Mouse (Mus musculus) limb, embryonic 14.5 days (tissue): ENCODE measurements at regions not wholly inside any gene's neighbourhood (a gene's known extent, or its start where the extent isn't known, plus 50 kb on each side); places are given as distances from the start of the nearest gene placed in this dataset.
A peak's percentile ranks its signal among the peaks of the same experiment; 100 is the strongest.

Source experiments
- ATAC-seq: fragments of 200-750 bp; cut with Nextera tagmentation; 2 replicates; pipeline ENCODE4 v1.8.0; 2017; ENCODE audit warnings: low read depth, moderate number of reproducible peaks, moderate TSS enrichment; ENCODE audit not compliant: low FRiP score
- DNase-seq: peaks from one replicate; pipeline ENCODE4 v3.0.0-alpha.2; 2015; ENCODE audit warnings: low spot score
- H3K27ac ChIP-seq: fragments of 300-500 bp; sonication (generic); replicated peaks from 2 replicates; pipeline ENCODE4 v1.5.1; 2014; ENCODE audit warnings: low read depth, mild to moderate bottlenecking, low read length, moderate library complexity, mixed read lengths
- H3K27me3 ChIP-seq: fragments of 300-500 bp; sonication (generic); 2 replicates; pipeline ENCODE4 v1.6.1; 2014; ENCODE audit warnings: low read length, mixed read lengths; ENCODE audit not compliant: control insufficient read depth, insufficient read depth
- H3K36me3 ChIP-seq: fragments of 300-500 bp; sonication (generic); 2 replicates; pipeline ENCODE4 v1.6.1; 2014; ENCODE audit warnings: mild to moderate bottlenecking, low read length, moderate library complexity, mixed read lengths; ENCODE audit not compliant: control insufficient read depth, insufficient read depth
- H3K4me1 ChIP-seq: fragments of 300-500 bp; sonication (generic); 2 replicates; pipeline ENCODE4 v1.6.1; 2014; ENCODE audit warnings: antibody characterized with exemption, low read length, mixed read lengths; ENCODE audit not compliant: control insufficient read depth, insufficient read depth
- H3K4me2 ChIP-seq: fragments of 300-500 bp; sonication (generic); replicated peaks from 2 replicates; pipeline ENCODE4 v1.6.1; 2014; ENCODE audit warnings: low read depth, mild to moderate bottlenecking, low read length, moderate library complexity; ENCODE audit not compliant: severe bottlenecking
- H3K4me3 ChIP-seq: fragments of 300-500 bp; sonication (generic); replicated peaks from 2 replicates; pipeline ENCODE4 v1.5.1; 2014; ENCODE audit warnings: low read length
- H3K9ac ChIP-seq: fragments of 300-500 bp; sonication (generic); 2 replicates; pipeline ENCODE4 v1.6.1; 2014; ENCODE audit warnings: mild to moderate bottlenecking, low read depth, low read length, moderate library complexity; ENCODE audit not compliant: severe bottlenecking
- H3K9me3 ChIP-seq: fragments of 300-500 bp; sonication (generic); 2 replicates; pipeline ENCODE4 v1.6.1; 2016; ENCODE audit warnings: low read length; ENCODE audit not compliant: control insufficient read depth
- POLR2A ChIP-seq: fragments of 200-500 bp; IDR thresholded peaks from 2 replicates; pipeline ENCODE4 v1.8.0; 2012; ENCODE audit warnings: inconsistent platforms, mild to moderate bottlenecking, moderate library complexity, borderline replicate concordance; ENCODE audit not compliant: insufficient read depth, insufficient read length; ENCODE audit errors: extremely low read depth
- WGBS: fragments of 180-500 bp; shearing (Covaris S2); extraction: QIAGEN DNeasy Blood & Tissue Kit; methylation state at CpG from one replicate; pipeline ENCODE4 v1.1.7; 2014; 5-methylcytosine and 5-hydroxymethylcytosine counted together

DNA sequence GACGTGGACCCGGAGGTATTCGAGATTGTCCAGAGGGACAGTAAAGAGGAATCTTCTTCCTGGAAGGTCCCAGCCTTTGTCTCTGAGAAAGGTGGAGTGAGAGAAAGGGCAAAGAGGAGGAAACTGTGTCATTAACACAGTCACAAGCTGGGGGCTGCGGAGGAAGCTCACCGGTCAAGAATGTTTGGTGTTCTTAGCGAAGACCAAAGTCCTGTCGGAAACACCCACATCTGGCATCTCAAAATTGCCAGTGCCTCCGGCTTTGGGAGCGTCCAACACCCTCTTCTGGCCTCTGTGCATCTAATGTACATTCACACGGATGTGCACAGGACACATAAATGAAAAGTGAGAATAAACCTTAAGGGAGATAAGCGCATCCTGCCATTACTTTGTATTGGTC is 1134.1 kb upstream of the A1bg start:
- WGBS, result 79% methylated on average over 11 of the region's 11 CpGs
- Histone ChIP-seq H3K4me3 (no peak overlapping the region), H3K9me3 (no peaks in the 10 kb centered on the region), H3K4me2 (no peak overlapping the region), H3K9ac (no peak overlapping the region), H3K36me3 (no peaks in the 10 kb centered on the region), H3K4me1 (peaks cover 6% of the 10 kb centered on the region; the same call in 1 of the 2 replicates), H3K27ac (no peak overlapping the region), H3K27me3 (no peaks in the 10 kb centered on the region)
- no peak for ATAC-seq
- TF ChIP-seq POLR2A, result no peak
- no peak for DNase-seq

GRCm38 (mm10) chr15:62056401-62056800 is 1133.6 kb upstream of the A1bg start:
- DNase-seq (no peak), ATAC-seq (no peak)
- H3K27me3 ChIP-seq, result no peaks in the 10 kb centered on the region
- no peak overlapping the region for H3K27ac ChIP-seq
- peaks cover 6% of the 10 kb centered on the region; the same call in 1 of the 2 replicates for H3K4me1 ChIP-seq
- H3K4me3 ChIP-seq, result no peak overlapping the region
- no peak overlapping the region for H3K4me2 ChIP-seq
- no peak for TF ChIP-seq POLR2A
- H3K9me3 ChIP-seq, result no peaks in the 10 kb centered on the region
- no peak overlapping the region for H3K9ac ChIP-seq
- H3K36me3 ChIP-seq, result no peaks in the 10 kb centered on the region
- 89% methylated on average over 3 of the region's 3 CpGs for WGBS

- TF ChIP-seq POLR2A, result no peak
- no peaks in the 10 kb centered on the region for H3K27me3 ChIP-seq
- H3K4me3 ChIP-seq, result no peak overlapping the region
- H3K27ac ChIP-seq, result no peak overlapping the region
- WGBS, result 89% methylated on average over 2 of the region's 2 CpGs
- no peak overlapping the region for H3K9ac ChIP-seq
- no peaks in the 10 kb centered on the region for H3K36me3 ChIP-seq
- H3K4me2 ChIP-seq, result no peak overlapping the region
- DNase-seq (no peak), ATAC-seq (no peak)
- H3K4me1 ChIP-seq, result peaks cover 6% of the 10 kb centered on the region; the same call in 1 of the 2 replicates
- no peaks in the 10 kb centered on the region for H3K9me3 ChIP-seq
Measured at GRCm38 (mm10) chr15:62055011-62055410, 1132.2 kb upstream of the A1bg start.

DNA sequence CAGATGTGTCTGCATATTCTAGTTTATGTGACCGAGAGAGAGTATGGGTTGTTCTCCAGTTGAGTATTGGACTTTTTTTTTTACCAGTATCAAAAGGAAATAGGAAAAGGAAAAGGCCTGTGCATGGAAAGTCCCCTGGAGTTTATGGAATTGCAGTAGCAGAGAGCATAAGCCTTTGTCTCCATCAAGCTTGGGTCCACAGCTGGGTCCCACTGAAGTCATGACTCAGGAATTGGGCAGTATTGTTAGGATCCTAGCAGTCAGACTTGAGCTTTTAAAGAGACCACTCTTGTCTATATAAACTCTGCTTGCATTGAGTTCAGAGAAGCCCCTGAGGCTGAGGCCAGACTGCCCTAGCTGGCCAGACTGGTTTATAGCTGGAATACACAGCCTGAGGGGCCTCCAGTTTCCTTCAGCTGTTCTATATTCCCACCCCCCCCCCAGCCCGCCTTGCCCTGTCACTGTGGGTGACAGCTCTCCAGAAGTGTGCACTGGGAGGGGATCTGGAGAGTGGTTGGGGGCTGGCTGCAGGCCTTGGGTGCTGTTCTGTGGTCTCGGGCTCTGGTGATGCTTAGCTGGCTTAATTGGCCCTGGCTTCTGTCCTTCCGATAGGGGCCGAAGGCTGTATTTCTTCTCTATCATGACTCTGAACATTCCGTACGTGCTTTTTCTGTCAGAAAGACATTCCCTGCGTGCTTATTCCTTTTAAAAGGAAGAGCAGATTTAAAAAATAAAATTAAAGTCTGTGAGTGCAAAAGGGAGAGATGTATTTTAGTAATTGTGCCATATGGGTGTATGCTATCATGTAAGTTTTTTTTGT is 1130.8 kb upstream of the A1bg start:
- no peak overlapping the region for H3K27ac ChIP-seq
- 44% methylated on average over 8 of the region's 8 CpGs for WGBS
- H3K4me3 ChIP-seq, result no peak overlapping the region
- no peak overlapping the region for H3K4me2 ChIP-seq
- DNase-seq (no peak), ATAC-seq (peak; percentile 30; the same call in 1 of the 2 replicates)
- H3K4me1 ChIP-seq, result peaks cover 14% of the 10 kb centered on the region
- no peaks in the 10 kb centered on the region for H3K9me3 ChIP-seq
- no peak for TF ChIP-seq POLR2A
- H3K36me3 ChIP-seq, result no peaks in the 10 kb centered on the region
- no peaks in the 10 kb centered on the region for H3K27me3 ChIP-seq
- H3K9ac ChIP-seq, result no peak overlapping the region

- Histone ChIP-seq H3K36me3 (no peaks in the 10 kb centered on the region), H3K9me3 (no peaks in the 10 kb centered on the region), H3K4me1 (peaks cover 12% of the 10 kb centered on the region), H3K4me3 (no peak overlapping the region), H3K4me2 (no peak overlapping the region), H3K27me3 (no peaks in the 10 kb centered on the region), H3K9ac (0 out of 2 replicates have a peak overlapping the region, but pooled peaks have one; percentile 2), H3K27ac (no peak overlapping the region)
- 26% methylated on average over 9 of the region's 9 CpGs for WGBS
- DNase-seq, result no peak
- peak; percentile 26; the same call in 1 of the 2 replicates for ATAC-seq
- no peak for TF ChIP-seq POLR2A
Measured at GRCm38 (mm10) chr15:62049416-62049815, 1126.6 kb upstream of the A1bg start.

DNA sequence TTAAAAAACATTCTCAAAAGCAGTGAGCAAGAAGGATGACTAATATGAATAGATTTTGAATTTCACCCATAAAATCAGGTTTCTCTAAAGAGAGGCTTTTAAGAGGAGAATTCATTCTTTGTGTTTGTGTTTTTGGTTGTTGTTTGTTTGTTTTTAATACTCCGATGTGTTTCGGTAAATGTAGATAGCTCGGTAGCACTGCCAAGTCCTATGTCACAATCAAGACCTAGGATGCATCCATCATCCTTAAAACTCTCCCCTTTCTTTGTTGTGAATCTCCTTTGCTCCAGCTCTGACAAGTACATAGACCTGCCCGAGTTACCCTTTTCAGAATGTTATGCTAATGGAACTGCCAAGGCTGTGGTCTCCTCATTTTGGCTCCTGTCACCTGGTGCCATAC is 1126.2 kb upstream of the A1bg start:
- H3K36me3 ChIP-seq, result no peaks in the 10 kb centered on the region
- no peak overlapping the region for H3K27ac ChIP-seq
- no peak overlapping the region for H3K9ac ChIP-seq
- ATAC-seq (no peak), DNase-seq (no peak)
- TF ChIP-seq POLR2A, result no peak
- no peak overlapping the region for H3K4me2 ChIP-seq
- peaks cover 12% of the 10 kb centered on the region for H3K4me1 ChIP-seq
- H3K9me3 ChIP-seq, result no peaks in the 10 kb centered on the region
- WGBS, result 76% methylated on average over 4 of the region's 4 CpGs
- no peak overlapping the region for H3K4me3 ChIP-seq
- H3K27me3 ChIP-seq, result no peaks in the 10 kb centered on the region
